26 mouse cellular contexts compared by ENCODE assay signal in the genomic region with DNA sequence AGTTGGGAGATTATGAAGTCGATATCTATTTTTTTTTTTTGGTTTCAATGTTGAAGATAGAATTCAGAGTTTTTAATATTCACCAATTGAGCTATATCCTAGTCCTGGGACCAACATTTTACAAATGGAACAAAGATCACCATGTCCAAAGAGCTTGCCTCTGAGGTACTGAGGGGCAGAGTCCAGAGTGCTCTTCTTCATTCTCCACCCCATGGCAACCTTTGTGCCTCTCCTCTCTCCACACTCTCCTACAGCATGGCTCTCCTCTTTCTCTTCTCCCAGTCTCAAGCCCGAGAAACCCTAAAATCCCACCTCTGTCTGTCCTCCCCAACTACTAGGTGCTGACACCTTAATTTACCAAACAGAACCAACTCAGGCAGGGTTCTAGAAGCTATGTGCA. TPM values are rescaled to one million over a fixed set of nuclear protein-coding genes. Genes with fewer than 3 reads are reported as not detected.
DNase-seq lines count a peak whose midpoint lies in the region; ATAC-seq and TF ChIP-seq lines count a peak whose summit lies in the region.
"Had no signal": no experiment of that assay in that cellular context is flagged by ENCODE, and none has a peak within 500 bp of the region (broad histone marks: within the 10 kb centered on the region; RNA-seq: fewer than 3 reads in every experiment).

No protein-coding gene starts in this region.

- H3K27me3 ChIP-seq in kidney, embryonic 14.5 days (ENCODE audit: control insufficient read depth, insufficient read depth, low read length), result no peaks in the 10 kb centered on the region
- H3K27me3 ChIP-seq in intestine, embryonic 15.5 days (replicated peaks), result no peaks in the 10 kb centered on the region
- no peaks in the 10 kb centered on the region for H3K27me3 ChIP-seq in kidney, embryonic 15.5 days
- no peaks in the 10 kb centered on the region for H3K27me3 ChIP-seq in lung, postnatal 0 days (replicated peaks; ENCODE audit: insufficient read depth, low read length)
- H3K27me3 ChIP-seq: embryonic facial prominence, embryonic 13.5 days; limb, embryonic 13.5 days; midbrain, embryonic 13.5 days; neural tube, embryonic 13.5 days; Patski had no signal

- no peak overlapping the region for H3K27ac ChIP-seq in kidney, embryonic 14.5 days (ENCODE audit: low read depth, low read length)
- no peak overlapping the region for H3K27ac ChIP-seq in intestine, embryonic 15.5 days
- no peak overlapping the region for H3K27ac ChIP-seq in kidney, embryonic 15.5 days
- H3K27ac ChIP-seq in lung, postnatal 0 days (ENCODE audit: low read length), result no peak overlapping the region
- H3K27ac ChIP-seq: embryonic facial prominence, embryonic 13.5 days; limb, embryonic 13.5 days; macrophage; midbrain, embryonic 13.5 days; neural tube, embryonic 13.5 days had no signal

- WGBS in kidney, embryonic 14.5 days, result 74% methylated on average over 2 of the region's 2 CpGs
- 82% methylated on average over 2 of the region's 2 CpGs for WGBS in intestine, embryonic 15.5 days
- 84% methylated on average over 2 of the region's 2 CpGs for WGBS in kidney, embryonic 15.5 days
- WGBS in lung, postnatal 0 days, result 75% methylated on average over 2 of the region's 2 CpGs

- peak; percentile 49 to 60 for DNase-seq in kidney, adult 8-10 months
- DNase-seq in kidney, postnatal 36 days, result peak; percentile 52 to 58
- no peak for DNase-seq in lung, postnatal 0 days (ENCODE audit: low spot score)
- DNase-seq: adrenal gland, postnatal 14 days; cerebellum, adult 11 months had no signal

- H3K4me3 ChIP-seq in kidney, embryonic 14.5 days (ENCODE audit: low read length), result no peak overlapping the region
- H3K4me3 ChIP-seq in intestine, embryonic 15.5 days (replicated peaks), result no peak overlapping the region
- H3K4me3 ChIP-seq in kidney, embryonic 15.5 days (replicated peaks), result no peak overlapping the region
- no peak overlapping the region for H3K4me3 ChIP-seq in lung, postnatal 0 days (ENCODE audit: low read depth, low read length)
- H3K4me3 ChIP-seq: embryonic facial prominence, embryonic 13.5 days; erythroblast, embryonic 14.5 days; limb, embryonic 13.5 days; midbrain, embryonic 13.5 days; neural tube, embryonic 13.5 days had no signal

- no peak for TF ChIP-seq CTCF in lung, postnatal 0 days (IDR thresholded peaks at IDR 0.05)

- H3K9ac ChIP-seq in kidney, embryonic 14.5 days (ENCODE audit: low read depth, low read length), result no peak overlapping the region
- H3K9ac ChIP-seq in intestine, embryonic 15.5 days, result no peak overlapping the region
- no peak overlapping the region for H3K9ac ChIP-seq in kidney, embryonic 15.5 days
- no peak overlapping the region for H3K9ac ChIP-seq in lung, postnatal 0 days (replicated peaks; ENCODE audit: low read depth)
- H3K9ac ChIP-seq: embryonic facial prominence, embryonic 13.5 days; limb, embryonic 13.5 days; midbrain, embryonic 13.5 days; neural tube, embryonic 13.5 days had no signal

- no peak overlapping the region for H3K4me2 ChIP-seq in kidney, embryonic 14.5 days (replicated peaks; ENCODE audit: low read depth, low read length)
- H3K4me2 ChIP-seq in intestine, embryonic 15.5 days (replicated peaks), result no peak overlapping the region
- H3K4me2 ChIP-seq in kidney, embryonic 15.5 days, result no peak overlapping the region
- no peak overlapping the region for H3K4me2 ChIP-seq in lung, postnatal 0 days (replicated peaks; ENCODE audit: low read depth, low read length)
- H3K4me2 ChIP-seq: embryonic facial prominence, embryonic 13.5 days; limb, embryonic 13.5 days; midbrain, embryonic 13.5 days; neural tube, embryonic 13.5 days had no signal

- no peaks in the 10 kb centered on the region for H3K9me3 ChIP-seq in kidney, embryonic 14.5 days (ENCODE audit: control insufficient read depth, low read length)
- no peaks in the 10 kb centered on the region for H3K9me3 ChIP-seq in intestine, embryonic 15.5 days
- no peaks in the 10 kb centered on the region for H3K9me3 ChIP-seq in kidney, embryonic 15.5 days (replicated peaks)
- no peaks in the 10 kb centered on the region for H3K9me3 ChIP-seq in lung, postnatal 0 days (ENCODE audit: low read length)
- H3K9me3 ChIP-seq: embryonic facial prominence, embryonic 13.5 days; limb, embryonic 13.5 days; midbrain, embryonic 13.5 days; neural tube, embryonic 13.5 days had no signal

- no peaks in the 10 kb centered on the region for H3K36me3 ChIP-seq in kidney, embryonic 14.5 days (ENCODE audit: control insufficient read depth, insufficient read depth, low read length)
- no peaks in the 10 kb centered on the region for H3K36me3 ChIP-seq in intestine, embryonic 15.5 days
- H3K36me3 ChIP-seq in kidney, embryonic 15.5 days, result no peaks in the 10 kb centered on the region
- no peaks in the 10 kb centered on the region for H3K36me3 ChIP-seq in lung, postnatal 0 days (ENCODE audit: insufficient read depth, low read length)
- H3K36me3 ChIP-seq: embryonic facial prominence, embryonic 13.5 days; limb, embryonic 13.5 days had no signal

- no peak for TF ChIP-seq EP300 in lung, postnatal 0 days (IDR thresholded peaks at IDR 0.05)

- no peaks in the 10 kb centered on the region for H3K4me1 ChIP-seq in kidney, embryonic 14.5 days (ENCODE audit: control insufficient read depth, insufficient read depth, low read length)
- no peaks in the 10 kb centered on the region for H3K4me1 ChIP-seq in intestine, embryonic 15.5 days (replicated peaks)
- H3K4me1 ChIP-seq in kidney, embryonic 15.5 days, result peaks cover 4% of the 10 kb centered on the region; the same call in 1 of the 2 replicates
- H3K4me1 ChIP-seq in lung, postnatal 0 days (ENCODE audit: insufficient read depth, low read depth, low read length), result no peaks in the 10 kb centered on the region
- H3K4me1 ChIP-seq: embryonic facial prominence, embryonic 13.5 days; midbrain, embryonic 13.5 days; neural tube, embryonic 13.5 days had no signal

- no peak for ATAC-seq in kidney, embryonic 14.5 days (ENCODE audit: low FRiP score, low TSS enrichment)
- ATAC-seq in intestine, embryonic 15.5 days, result peak; percentile 60; the same call in 1 of the 2 replicates
- ATAC-seq in kidney, embryonic 15.5 days (replicated peaks; ENCODE audit: low FRiP score), result peak; percentile 52; the same call in 1 of the 2 replicates
- ATAC-seq in erythroblast, adult 5-6 weeks (replicated peaks; ENCODE audit: low FRiP score, poor library complexity, severe bottlenecking), result no peak
- ATAC-seq in lung, postnatal 0 days, result no peak

RNA-seq across cellular contexts. Expression of gene Ifitm7, which starts 18.0 kb away (rescaled TPM):
- 0.42 TPM in 1 of 2 replicates, not detected in the other for polyA plus RNA-seq in kidney, embryonic 14.5 days (2014; fragmentation: Nextera tagmentation; extraction: Ambion mirVana)
- not detected in 2 replicates for polyA plus RNA-seq in intestine, embryonic 15.5 days (2015; fragmentation: Nextera tagmentation; extraction: Ambion mirVana)
- polyA plus RNA-seq in kidney, embryonic 15.5 days (2015; fragmentation: Nextera tagmentation; extraction: Ambion mirVana), result 0.08 TPM in 1 of 2 replicates, not detected in the other
- not detected in 2 replicates for total RNA-seq in erythroblast, adult 5-6 weeks (2015; ENCODE audit: low replicate concordance)
- 0.98 TPM in 1 of 2 replicates, not detected in the other for total RNA-seq in erythroblast, adult 5-6 weeks (2017; ENCODE audit: low replicate concordance)
- not detected in 2 replicates for polyA plus RNA-seq in lung, postnatal 0 days (2015; fragmentation: Nextera tagmentation; extraction: Ambion mirVana)
- total RNA-seq: gastrocnemius, adult 8-10 months; heart, postnatal 14 days; megakaryocyte-erythroid progenitor cell, adult 5-6 weeks; MEL had no signal
- polyA plus RNA-seq: erythroblast, embryonic 14.5 days; heart, embryonic 14.5 days; intestine, embryonic 14.5 days; macrophage; stomach, embryonic 14.5 days; thymus, postnatal 0 days had no signal

RNA-seq across cellular contexts. Expression of gene 2900011O08Rik, which starts 18.3 kb away (rescaled TPM):
- 1.5 and 1.7 TPM in 2 replicates for polyA plus RNA-seq in kidney, embryonic 14.5 days (2014; fragmentation: Nextera tagmentation; extraction: Ambion mirVana)
- 2.1 TPM in 2 replicates for polyA plus RNA-seq in intestine, embryonic 15.5 days (2015; fragmentation: Nextera tagmentation; extraction: Ambion mirVana)
- 1.6 and 2.2 TPM in 2 replicates for polyA plus RNA-seq in kidney, embryonic 15.5 days (2015; fragmentation: Nextera tagmentation; extraction: Ambion mirVana)
- total RNA-seq in erythroblast, adult 5-6 weeks (2015; ENCODE audit: low replicate concordance), result not detected in 2 replicates
- total RNA-seq in erythroblast, adult 5-6 weeks (2017; ENCODE audit: low replicate concordance), result not detected in 2 replicates
- 0.42 TPM in 1 of 2 replicates, not detected in the other for polyA plus RNA-seq in lung, postnatal 0 days (2015; fragmentation: Nextera tagmentation; extraction: Ambion mirVana)
- total RNA-seq: common myeloid progenitor, adult 5-6 weeks; granulocyte monocyte progenitor cell, adult 5-6 weeks; heart, postnatal 14 days; megakaryocyte-erythroid progenitor cell, adult 5-6 weeks had no signal
- polyA plus RNA-seq: erythroblast, embryonic 14.5 days; macrophage had no signal

Comparison
In these comparisons a context has a peak if more than half of its experiments do, and no peak if none do; other contexts are left out.
1. ATAC-seq: peak in intestine, embryonic 15.5 days (single experiment) and kidney, embryonic 15.5 days (single experiment); none in kidney, embryonic 14.5 days (single experiment), erythroblast, adult 5-6 weeks (single experiment) and lung, postnatal 0 days (single experiment).